Mouse (Mus musculus) inflammation-experienced regulatory T-cells (primary cell): ENCODE measurements around the gene Fbp1. TPM values are rescaled to one million over a fixed set of nuclear protein-coding genes. Genes with fewer than 3 reads are reported as not detected.

Experiments
- polyA plus RNA-seq, 2 experiments: library from polyadenylated mRNA; unstranded; fragments of 100-300 nt; shearing (Covaris generic); gene quantifications; one replicate each; pipeline ENCODE4 v1.2.1; 2017

Gene Fbp1
- under 1 TPM in 1 of 2 experiments, not detected in 1; 0.28 TPM for polyA plus RNA-seq

DNA sequence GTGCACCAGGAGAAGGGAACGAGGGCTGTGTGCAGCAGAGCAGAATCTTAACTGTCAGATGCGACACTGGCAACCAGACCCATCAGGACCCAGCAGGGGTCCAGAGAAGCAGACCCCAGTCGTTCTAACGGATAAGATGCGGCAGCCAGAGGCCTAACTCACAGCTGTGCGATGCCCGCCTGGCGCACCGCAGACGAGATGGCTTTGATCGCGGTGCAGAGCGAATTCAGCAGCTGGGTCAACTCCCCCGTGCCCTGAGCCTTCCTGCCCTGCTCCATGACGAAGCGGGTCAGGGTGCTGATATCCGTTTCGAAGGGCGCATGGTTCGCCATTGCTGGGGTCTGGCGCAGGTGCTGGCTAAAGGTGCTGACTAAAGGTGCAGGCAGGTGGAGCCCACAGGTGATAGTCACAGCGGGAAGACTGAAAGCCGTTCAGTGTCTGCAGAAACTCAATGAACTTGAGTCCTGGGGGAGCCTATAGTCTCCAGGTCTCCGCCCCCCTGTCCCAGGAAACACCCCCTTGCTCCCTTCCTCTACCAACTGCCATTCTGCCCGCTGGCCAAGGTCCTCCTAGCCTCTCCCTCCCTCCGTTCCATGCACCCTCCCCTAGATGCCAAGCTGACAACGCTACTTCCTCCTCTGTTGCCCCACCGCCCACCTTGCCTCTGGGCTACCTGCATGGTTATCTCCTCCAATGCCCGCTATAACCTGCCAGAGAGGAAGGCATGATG, at the start of gene Fbp1:
Fbp1 (minus strand) TSS at position 571 of the 730 bp plus-strand sequence.

DNA sequence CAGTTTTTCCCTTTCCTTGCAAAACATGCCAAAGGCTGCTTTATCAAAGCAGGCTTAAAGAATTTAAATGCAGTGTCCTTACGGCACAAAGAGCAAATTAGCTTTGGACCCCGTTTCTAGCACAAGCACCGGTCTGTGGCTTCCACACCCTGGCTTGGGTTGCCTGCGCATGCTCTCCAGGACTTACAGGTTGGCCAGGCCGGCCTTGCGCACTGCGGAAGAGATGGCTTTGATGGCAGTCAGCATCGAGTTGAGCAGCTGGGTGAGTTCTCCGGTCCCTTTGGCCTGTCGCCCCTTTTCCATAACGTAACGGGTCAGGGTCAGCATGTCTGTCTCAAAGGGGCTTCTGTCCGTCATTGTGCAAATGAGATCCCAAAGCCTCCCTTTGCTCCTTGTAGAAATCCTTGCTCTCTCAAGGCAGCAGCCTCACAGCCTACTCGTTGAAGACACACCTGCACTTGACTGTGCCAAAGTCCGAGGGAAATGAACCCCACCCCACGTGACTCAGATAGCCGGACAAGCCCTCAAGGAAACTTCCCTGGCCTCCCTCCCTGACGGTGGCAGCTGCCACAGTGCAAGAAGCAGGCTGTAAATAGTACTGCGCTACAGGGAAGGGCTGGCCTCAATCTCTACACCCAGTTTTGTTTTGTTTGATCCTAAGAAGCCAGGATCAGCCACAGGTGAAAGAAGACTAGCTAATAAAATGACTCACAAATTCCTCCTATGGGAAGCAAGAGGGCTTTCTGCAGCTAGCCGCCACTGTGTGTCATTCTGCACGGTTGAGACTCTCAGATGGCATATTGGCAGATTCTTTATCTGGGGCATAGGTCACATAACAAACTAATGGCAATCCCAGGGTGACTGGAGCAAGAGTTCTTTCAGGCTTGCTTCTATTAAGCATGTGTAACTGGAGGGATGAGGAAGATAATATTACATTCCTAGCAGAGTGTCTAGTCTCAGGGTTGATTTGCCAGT, 29.9 kb downstream of the Fbp1 start, which contains the start of gene Fbp2:
Fbp2 (minus strand) TSS at position 482 of the 975 bp plus-strand sequence.

Other genes with a start within 250 kb of the Fbp1 start
- gene Platr25, start 127.6 kb downstream of the Fbp1 start, polyA plus RNA-seq, result 10 to 100 TPM; 11.9 to 15.8 TPM
- 1 to 10 TPM; 2.2 to 5.7 TPM for gene Gm5141, start 102.5 kb downstream of the Fbp1 start, polyA plus RNA-seq
- under 1 TPM; 0.28 to 0.41 TPM for gene Fbp2, start 29.9 kb downstream of the Fbp1 start, polyA plus RNA-seq
- 100 to 1,000 TPM; 147 to 221 TPM for gene 2010111I01Rik, start 76.6 kb upstream of the Fbp1 start, polyA plus RNA-seq